Mouse (Mus musculus): ENCODE data around the gene Glb1l. TPM values are rescaled to one million over a fixed set of nuclear protein-coding genes. Genes with fewer than 3 reads are reported as not detected.

Gene Glb1l
- polyA plus RNA-seq, 1 experiment, result 10.8 TPM

GRCm38 (mm10) chr1:75213096-75213495 is 2.5 kb upstream of the Glb1l start:
- WGBS, result 74% methylated on average over 7 of the region's 7 CpGs
- TF ChIP-seq POLR2A (IDR thresholded peaks at IDR 0.05; ENCODE audit: borderline replicate concordance, insufficient read depth, low read length), result no peak
- no peak for TF ChIP-seq CTCF (IDR thresholded peaks at IDR 0.05; ENCODE audit: borderline replicate concordance, insufficient read depth, low read depth, low read length)

GRCm38 (mm10) chr1:75212542-75212941 is 1.9 kb upstream of the Glb1l start:
- peaks cover 27% of the 10 kb centered on the region for H3K4me1 ChIP-seq (ENCODE audit: control insufficient read depth, insufficient read depth, low read length)
- TF ChIP-seq POLR2A (IDR thresholded peaks at IDR 0.05; ENCODE audit: borderline replicate concordance, insufficient read depth, low read length) (no peak), CTCF (IDR thresholded peaks at IDR 0.05; ENCODE audit: borderline replicate concordance, insufficient read depth, low read depth, low read length) (no peak)
- WGBS, result 75% methylated on average over 4 of the region's 4 CpGs
- no peaks in the 10 kb centered on the region for H3K27me3 ChIP-seq (ENCODE audit: control insufficient read depth, insufficient read depth, low read length)
- no peak for DNase-seq
- no peak overlapping the region for H3K4me3 ChIP-seq (replicated peaks; ENCODE audit: insufficient read depth, low read depth, low read length)
- H3K27ac ChIP-seq (ENCODE audit: insufficient read depth, low read length), result no peak overlapping the region

More at GRCm38 (mm10) chr1:75213096-75213495, 2.5 kb upstream of the Glb1l start:
- Histone ChIP-seq H3K27me3 (ENCODE audit: control insufficient read depth, insufficient read depth, low read length) (no peaks in the 10 kb centered on the region), H3K4me1 (ENCODE audit: control insufficient read depth, insufficient read depth, low read length) (peaks cover 27% of the 10 kb centered on the region), H3K4me3 (replicated peaks; ENCODE audit: insufficient read depth, low read depth, low read length) (no peak overlapping the region), H3K27ac (ENCODE audit: insufficient read depth, low read length) (no peak overlapping the region)
- DNase-seq, result no peak

- peaks cover 24% of the 10 kb centered on the region for H3K4me1 ChIP-seq (ENCODE audit: control insufficient read depth, insufficient read depth, low read length)
- no peak for TF ChIP-seq POLR2A (IDR thresholded peaks at IDR 0.05; ENCODE audit: borderline replicate concordance, insufficient read depth, low read length)
- TF ChIP-seq CTCF (IDR thresholded peaks at IDR 0.05; ENCODE audit: borderline replicate concordance, insufficient read depth, low read depth, low read length), result no peak
- no peaks in the 10 kb centered on the region for H3K27me3 ChIP-seq (ENCODE audit: control insufficient read depth, insufficient read depth, low read length)
- H3K4me3 ChIP-seq (replicated peaks; ENCODE audit: insufficient read depth, low read depth, low read length), result peak overlapping the region; percentile 65
- H3K27ac ChIP-seq (ENCODE audit: insufficient read depth, low read length), result 0 out of 2 replicates have a peak overlapping the region, but pooled peaks have one; percentile 3
- DNase-seq, result no peak
- WGBS, result 12% methylated on average over 17 of the region's 17 CpGs
These were observed 612 bp upstream of the Glb1l start for GRCm38 (mm10) chr1:75211141-75211708.

GRCm38 (mm10) chr1:75208967-75209678 is 1.5 kb downstream of the Glb1l start:
- 12% methylated on average over 34 of the region's 34 CpGs for WGBS
- Histone ChIP-seq H3K4me3 (replicated peaks; ENCODE audit: insufficient read depth, low read depth, low read length) (peak overlapping the region; percentile 34), H3K4me1 (ENCODE audit: control insufficient read depth, insufficient read depth, low read length) (peaks cover 16% of the 10 kb centered on the region; the same call in 1 of the 2 replicates), H3K27ac (ENCODE audit: insufficient read depth, low read length) (no peak overlapping the region), H3K27me3 (ENCODE audit: control insufficient read depth, insufficient read depth, low read length) (no peaks in the 10 kb centered on the region)
- DNase-seq, result no peak
- TF ChIP-seq POLR2A (IDR thresholded peaks at IDR 0.05; ENCODE audit: borderline replicate concordance, insufficient read depth, low read length) (no peak), CTCF (IDR thresholded peaks at IDR 0.05; ENCODE audit: borderline replicate concordance, insufficient read depth, low read depth, low read length) (no peak)

GRCm38 (mm10) chr1:75201236-75201635 is 9.4 kb downstream of the Glb1l start:
- 90% methylated on average over 1 of the region's 1 CpGs for WGBS
- no peak for DNase-seq
- no peaks in the 10 kb centered on the region for H3K27me3 ChIP-seq (ENCODE audit: control insufficient read depth, insufficient read depth, low read length)

GRCm38 (mm10) chr1:75192452-75192851 is 18.2 kb downstream of the Glb1l start:
- under 1% methylated on average over 19 of the region's 19 CpGs for WGBS
- no peaks in the 10 kb centered on the region for H3K27me3 ChIP-seq (ENCODE audit: control insufficient read depth, insufficient read depth, low read length)
- DNase-seq, result peak in 1 of 2 experiments; percentile 50
- no peak for TF ChIP-seq POLR2A (IDR thresholded peaks at IDR 0.05; ENCODE audit: borderline replicate concordance, insufficient read depth, low read length)
- TF ChIP-seq CTCF (IDR thresholded peaks at IDR 0.05; ENCODE audit: borderline replicate concordance, insufficient read depth, low read depth, low read length), result no peak
- peak overlapping the region; percentile 6 for H3K27ac ChIP-seq (ENCODE audit: insufficient read depth, low read length)
- H3K4me3 ChIP-seq (replicated peaks; ENCODE audit: insufficient read depth, low read depth, low read length), result peak overlapping the region; percentile 82
- H3K4me1 ChIP-seq (ENCODE audit: control insufficient read depth, insufficient read depth, low read length), result peaks cover 5% of the 10 kb centered on the region

More at GRCm38 (mm10) chr1:75201236-75201635, 9.4 kb downstream of the Glb1l start:
- Histone ChIP-seq H3K4me1 (ENCODE audit: control insufficient read depth, insufficient read depth, low read length) (no peaks in the 10 kb centered on the region), H3K4me3 (replicated peaks; ENCODE audit: insufficient read depth, low read depth, low read length) (no peak overlapping the region), H3K27ac (ENCODE audit: insufficient read depth, low read length) (no peak overlapping the region)
- TF ChIP-seq CTCF (IDR thresholded peaks at IDR 0.05; ENCODE audit: borderline replicate concordance, insufficient read depth, low read depth, low read length), result no peak
- TF ChIP-seq POLR2A (IDR thresholded peaks at IDR 0.05; ENCODE audit: borderline replicate concordance, insufficient read depth, low read length), result no peak

- WGBS, result 2% methylated on average over 56 of the region's 56 CpGs
- Histone ChIP-seq H3K4me3 (replicated peaks; ENCODE audit: insufficient read depth, low read depth, low read length) (peak within 1 kb of the TSS; percentile 82), H3K4me1 (ENCODE audit: control insufficient read depth, insufficient read depth, low read length) (peaks cover 5% of the 10 kb centered on the region), H3K27ac (ENCODE audit: insufficient read depth, low read length) (peak within 1 kb of the TSS; percentile 74), H3K27me3 (ENCODE audit: control insufficient read depth, insufficient read depth, low read length) (no peaks in the 10 kb centered on the region)
- peak; percentile 95 to 99 for DNase-seq
- TF ChIP-seq POLR2A (IDR thresholded peaks at IDR 0.05; ENCODE audit: borderline replicate concordance, insufficient read depth, low read length) (peak; percentile 88), CTCF (IDR thresholded peaks at IDR 0.05; ENCODE audit: borderline replicate concordance, insufficient read depth, low read depth, low read length) (no peak)
These were observed 18.8 kb downstream of the Glb1l start, which contains the start of the genes Ankzf1 and Atg9a for GRCm38 (mm10) chr1:75191622-75192402. Ankzf1 (plus strand) TSS chr1:75192151. Atg9a (minus strand) TSS chr1:75192196.
